8 mouse cellular contexts compared by ENCODE assay signal in genomic region chrX:106187737-106188136, GRCm38 (mm10). TPM values are rescaled to one million over a fixed set of nuclear protein-coding genes. Genes with fewer than 3 reads are reported as not detected.
A peak's percentile ranks its signal among the peaks of the same experiment; 100 is the strongest.
DNase-seq lines count a peak whose midpoint lies in the region; ATAC-seq lines count a peak whose summit lies in the region.

No protein-coding gene starts in this region.

- peak overlapping the region; percentile 75 for H3K4me2 ChIP-seq in heart, embryonic 16.5 days (ENCODE audit: low read depth, low read length)
- peak overlapping the region; percentile 52 for H3K4me2 ChIP-seq in stomach, embryonic 15.5 days

- H3K9ac ChIP-seq in heart, embryonic 16.5 days (ENCODE audit: low read length) = peak overlapping the region; percentile 79
- H3K9ac ChIP-seq in stomach, embryonic 15.5 days = peak overlapping the region; percentile 29; the same call in 1 of the 2 replicates

- 19% methylated on average over 12 of the region's 12 CpGs for WGBS in embryonic facial prominence, embryonic 10.5 days
- 18% methylated on average over 12 of the region's 12 CpGs for WGBS in heart, embryonic 16.5 days
- 16% methylated on average over 12 of the region's 12 CpGs for WGBS in stomach, embryonic 15.5 days

- H3K36me3 ChIP-seq in embryonic facial prominence, embryonic 10.5 days (replicated peaks) = peaks cover 20% of the 10 kb centered on the region
- 0 out of 2 replicates have a peak, but pooled peaks cover 2% of the 10 kb centered on the region for H3K36me3 ChIP-seq in heart, embryonic 16.5 days (ENCODE audit: control insufficient read depth, insufficient read depth)
- no peaks in the 10 kb centered on the region for H3K36me3 ChIP-seq in stomach, embryonic 15.5 days

- 0 out of 2 replicates have a peak, but pooled peaks have one; percentile 10 for ATAC-seq in cerebellum, adult (ENCODE audit: insufficient number of reproducible peaks, low FRiP score, low TSS enrichment)
- ATAC-seq in activated CD4-positive, CD25-positive, alpha-beta regulatory T cell, adult 4 months = peak; percentile 14
- ATAC-seq in heart, embryonic 16.5 days (replicated peaks; ENCODE audit: extremely low read depth, insufficient read depth, low FRiP score) = no peak
- peak; percentile 54 for ATAC-seq in megakaryocyte progenitor cell, adult 5-6 weeks (replicated peaks; ENCODE audit: poor library complexity)
- ATAC-seq in stomach, embryonic 15.5 days (ENCODE audit: insufficient read depth, low FRiP score, low read depth) = no peak

- no peaks in the 10 kb centered on the region for H3K9me3 ChIP-seq in embryonic facial prominence, embryonic 10.5 days
- no peaks in the 10 kb centered on the region for H3K9me3 ChIP-seq in heart, embryonic 16.5 days (replicated peaks; ENCODE audit: control insufficient read depth, low read length)
- H3K9me3 ChIP-seq in stomach, embryonic 15.5 days = no peaks in the 10 kb centered on the region

- H3K4me3 ChIP-seq in embryonic facial prominence, embryonic 10.5 days = peak overlapping the region; percentile 66
- H3K4me3 ChIP-seq in heart, embryonic 16.5 days (ENCODE audit: low read length) = peak overlapping the region; percentile 74
- peak overlapping the region; percentile 50 for H3K4me3 ChIP-seq in stomach, embryonic 15.5 days (replicated peaks)

- peaks cover 27% of the 10 kb centered on the region for H3K4me1 ChIP-seq in embryonic facial prominence, embryonic 10.5 days
- peaks cover 10% of the 10 kb centered on the region; the same call in 1 of the 2 replicates for H3K4me1 ChIP-seq in heart, embryonic 16.5 days (ENCODE audit: control insufficient read depth, insufficient read depth, low read length)
- H3K4me1 ChIP-seq in stomach, embryonic 15.5 days = no peaks in the 10 kb centered on the region

- H3K27me3 ChIP-seq in embryonic facial prominence, embryonic 10.5 days (replicated peaks; ENCODE audit: low read depth, poor library complexity, severe bottlenecking) = peaks cover 48% of the 10 kb centered on the region
- no peaks in the 10 kb centered on the region for H3K27me3 ChIP-seq in heart, embryonic 16.5 days (ENCODE audit: control insufficient read depth, insufficient read depth, low read length)
- H3K27me3 ChIP-seq in stomach, embryonic 15.5 days (replicated peaks) = no peaks in the 10 kb centered on the region

- H3K27ac ChIP-seq in embryonic facial prominence, embryonic 10.5 days (replicated peaks) = peak overlapping the region; percentile 88
- H3K27ac ChIP-seq in heart, embryonic 16.5 days (ENCODE audit: low read length) = peak overlapping the region; percentile 89
- H3K27ac ChIP-seq in stomach, embryonic 15.5 days = peak overlapping the region; percentile 63; the same call in 1 of the 2 replicates

- no peak for DNase-seq in cerebellum, postnatal 4 days (ENCODE audit: low spot score in 2 of 2)
- DNase-seq in embryonic facial prominence, embryonic 10.5 days (ENCODE audit: low spot score) = peak; percentile 21
- DNase-seq in kidney, postnatal 36 days = peak; percentile 49 to 71

RNA-seq across cellular contexts. Expression of gene Pgk1, which starts 0.8 kb away (rescaled TPM):
- 100 to 1,000 TPM; 156 to 220 TPM for polyA plus RNA-seq in activated CD4-positive, CD25-positive, alpha-beta regulatory T cell, adult 4 months (2017; shearing (Covaris generic))
- 474 and 527 TPM in 2 replicates for polyA plus RNA-seq in embryonic facial prominence, embryonic 10.5 days (2016; fragmentation: Nextera tagmentation; extraction: Ambion mirVana)
- polyA plus RNA-seq in heart, embryonic 16.5 days (2015; fragmentation: Nextera tagmentation; extraction: Ambion mirVana) = 585 and 699 TPM in 2 replicates
- total RNA-seq in megakaryocyte progenitor cell, adult 5-6 weeks (2015) = 406 and 427 TPM in 2 replicates
- total RNA-seq in megakaryocyte progenitor cell, adult 5-6 weeks (2017) = 339 and 366 TPM in 2 replicates
- polyA plus RNA-seq in stomach, embryonic 15.5 days (2015; fragmentation: Nextera tagmentation; extraction: Ambion mirVana) = 290 and 352 TPM in 2 replicates

RNA-seq across cellular contexts. Expression of gene Taf9b, which starts 33.2 kb away (rescaled TPM):
- 10 to 100 TPM; 54.7 to 60.5 TPM for polyA plus RNA-seq in activated CD4-positive, CD25-positive, alpha-beta regulatory T cell, adult 4 months (2017; shearing (Covaris generic))
- polyA plus RNA-seq in embryonic facial prominence, embryonic 10.5 days (2016; fragmentation: Nextera tagmentation; extraction: Ambion mirVana) = 8.1 and 8.4 TPM in 2 replicates
- polyA plus RNA-seq in heart, embryonic 16.5 days (2015; fragmentation: Nextera tagmentation; extraction: Ambion mirVana) = 17.6 and 23.5 TPM in 2 replicates
- total RNA-seq in megakaryocyte progenitor cell, adult 5-6 weeks (2015) = 6.4 and 11.1 TPM in 2 replicates
- 1.0 and 4.1 TPM in 2 replicates for total RNA-seq in megakaryocyte progenitor cell, adult 5-6 weeks (2017)
- 10.6 and 10.9 TPM in 2 replicates for polyA plus RNA-seq in stomach, embryonic 15.5 days (2015; fragmentation: Nextera tagmentation; extraction: Ambion mirVana)

RNA-seq across cellular contexts. Expression of gene Tlr13, which starts 44.7 kb away (rescaled TPM):
- polyA plus RNA-seq in activated CD4-positive, CD25-positive, alpha-beta regulatory T cell, adult 4 months (2017; shearing (Covaris generic)) = under 1 TPM in 1 of 2 experiments, not detected in 1; 0.18 TPM
- 0.04 and 0.10 TPM in 2 replicates for polyA plus RNA-seq in embryonic facial prominence, embryonic 10.5 days (2016; fragmentation: Nextera tagmentation; extraction: Ambion mirVana)
- 0.42 and 0.84 TPM in 2 replicates for polyA plus RNA-seq in heart, embryonic 16.5 days (2015; fragmentation: Nextera tagmentation; extraction: Ambion mirVana)
- total RNA-seq in megakaryocyte progenitor cell, adult 5-6 weeks (2015) = 1.3 and 1.6 TPM in 2 replicates
- 1.00 and 1.4 TPM in 2 replicates for total RNA-seq in megakaryocyte progenitor cell, adult 5-6 weeks (2017)
- polyA plus RNA-seq in stomach, embryonic 15.5 days (2015; fragmentation: Nextera tagmentation; extraction: Ambion mirVana) = 1.0 and 1.1 TPM in 2 replicates

Comparison
In these comparisons a context has a peak if more than half of its experiments do, and no peak if none do; other contexts are left out.
1. ATAC-seq: peak in cerebellum, adult (single experiment), activated CD4-positive, CD25-positive, alpha-beta regulatory T cell, adult 4 months (single experiment) and megakaryocyte progenitor cell, adult 5-6 weeks (single experiment); none in heart, embryonic 16.5 days (single experiment) and stomach, embryonic 15.5 days (single experiment).
2. DNase-seq: peak in embryonic facial prominence, embryonic 10.5 days (single experiment) and kidney, postnatal 36 days (2 of 2); none in cerebellum, postnatal 4 days (0 of 2).
3. Peak in every context shown above with its lines, with median percentiles within 50 percentile points of each other: H3K27ac ChIP-seq and H3K4me3 ChIP-seq.